Mouse (Mus musculus): ENCODE results near the gene Armh3. TPM values are rescaled to one million over a fixed set of nuclear protein-coding genes. Genes with fewer than 3 reads are reported as not detected.

The Armh3 gene
- total RNA-seq, 2 experiments from 2014 or later: 16.7 to 17.2 TPM

Other genes with a start within 250 kb of the Armh3 start
- gene Npm3, start 248.9 kb downstream of the Armh3 start, total RNA-seq (2021): 10 to 100 TPM; 17.7 to 19.7 TPM
- 10 to 100 TPM; 73.6 to 77.1 TPM for gene Mgea5, start 214.7 kb downstream of the Armh3 start, total RNA-seq (2021)
- gene Kcnip2, start 182.4 kb downstream of the Armh3 start, total RNA-seq (2021): 100 to 1,000 TPM; 121 to 139 TPM
- gene Hps6, start 5.0 kb upstream of the Armh3 start, total RNA-seq (2021): 1 to 10 TPM; 6.1 to 6.5 TPM
- gene Pprc1, start 46.4 kb upstream of the Armh3 start, total RNA-seq (2021): 10 to 100 TPM; 17.5 to 21.4 TPM
- 10 to 100 TPM; 62.2 to 72.5 TPM for gene Ldb1, start 46.7 kb upstream of the Armh3 start, total RNA-seq (2021)
- gene Nolc1, start 77.4 kb upstream of the Armh3 start, total RNA-seq (2021): 10 to 100 TPM; 25.1 to 27.2 TPM
- gene Elovl3, start 133.4 kb upstream of the Armh3 start, total RNA-seq (2021): 1 to 10 TPM in 1 of 2 experiments, under 1 TPM in 1; 0.25 to 2.5 TPM
- gene Pitx3, start 149.8 kb upstream of the Armh3 start, total RNA-seq (2021): under 1 TPM in 1 of 2 experiments, not detected in 1; 0.36 TPM
- 10 to 100 TPM; 50.2 to 50.5 TPM for gene Gbf1, start 154.0 kb upstream of the Armh3 start, total RNA-seq (2021)